Mouse (Mus musculus): Measurements from ENCODE around the gene Zfp503. TPM values are rescaled to one million over a fixed set of nuclear protein-coding genes. Genes with fewer than 3 reads are reported as not detected.
A peak's percentile ranks its signal among the peaks of the same experiment; 100 is the strongest.

The Zfp503 gene
- 37.0 and 39.5 TPM in 2 replicates for polyA plus RNA-seq (2015; fragmentation: Nextera tagmentation; extraction: Ambion mirVana)

- H3K4me1 ChIP-seq = peaks cover 39% of the 10 kb centered on the region
- H3K9ac ChIP-seq = peak within 1 kb of the TSS; percentile 59
- ATAC-seq (replicated peaks; ENCODE audit: low FRiP score) = peak; percentile 52
- H3K36me3 ChIP-seq = peaks cover 13% of the 10 kb centered on the region
- peak within 1 kb of the TSS; percentile 87 for H3K4me2 ChIP-seq
- peak within 1 kb of the TSS; percentile 71 for H3K4me3 ChIP-seq (replicated peaks)
- peak within 1 kb of the TSS; percentile 99 for H3K27ac ChIP-seq
- H3K9me3 ChIP-seq (replicated peaks) = no peaks in the 10 kb centered on the region
- 0% methylated on average over 37 of the region's 37 CpGs for WGBS
- H3K27me3 ChIP-seq = no peaks in the 10 kb centered on the region
These were observed at the start of gene Zfp503 for GRCm38 (mm10) chr14:21989291-21989913. TSS of gene Zfp503 (minus strand) at chr14:21989601.

- H3K27ac ChIP-seq = no peak overlapping the region
- H3K36me3 ChIP-seq = no peaks in the 10 kb centered on the region
- ATAC-seq (replicated peaks; ENCODE audit: low FRiP score) = no peak
- H3K4me1 ChIP-seq = 0 out of 2 replicates have a peak, but pooled peaks cover 3% of the 10 kb centered on the region
- peaks cover 8% of the 10 kb centered on the region; the same call in 1 of the 2 replicates for H3K27me3 ChIP-seq
- no peak overlapping the region for H3K9ac ChIP-seq
- no peaks in the 10 kb centered on the region for H3K9me3 ChIP-seq (replicated peaks)
- no peak overlapping the region for H3K4me2 ChIP-seq
- 65% methylated on average over 16 of the region's 16 CpGs for WGBS
- no peak overlapping the region for H3K4me3 ChIP-seq (replicated peaks)
These were observed 48.2 kb upstream of the Zfp503 start for GRCm38 (mm10) chr14:22037498-22038131.

- no peak overlapping the region for H3K4me3 ChIP-seq (replicated peaks)
- no peak overlapping the region for H3K27ac ChIP-seq
- H3K9me3 ChIP-seq (replicated peaks) = no peaks in the 10 kb centered on the region
- H3K9ac ChIP-seq = no peak overlapping the region
- WGBS = 85% methylated on average over 12 of the region's 12 CpGs
- no peak for ATAC-seq (replicated peaks; ENCODE audit: low FRiP score)
- 0 out of 2 replicates have a peak, but pooled peaks cover 3% of the 10 kb centered on the region for H3K4me1 ChIP-seq
- no peaks in the 10 kb centered on the region for H3K36me3 ChIP-seq
- H3K27me3 ChIP-seq = peaks cover 7% of the 10 kb centered on the region; the same call in 1 of the 2 replicates
- H3K4me2 ChIP-seq = no peak overlapping the region
These were observed 47.5 kb upstream of the Zfp503 start for GRCm38 (mm10) chr14:22036802-22037497.

GRCm38 (mm10) chr14:22036338-22036737 is 46.9 kb upstream of the Zfp503 start:
- ATAC-seq (replicated peaks; ENCODE audit: low FRiP score) = no peak
- Histone ChIP-seq H3K9ac (no peak overlapping the region), H3K4me3 (replicated peaks) (no peak overlapping the region), H3K4me2 (no peak overlapping the region), H3K4me1 (0 out of 2 replicates have a peak, but pooled peaks cover 3% of the 10 kb centered on the region), H3K36me3 (no peaks in the 10 kb centered on the region), H3K27me3 (peaks cover 7% of the 10 kb centered on the region; the same call in 1 of the 2 replicates), H3K27ac (no peak overlapping the region), H3K9me3 (replicated peaks) (no peaks in the 10 kb centered on the region)
- 63% methylated on average over 6 of the region's 6 CpGs for WGBS

GRCm38 (mm10) chr14:22035900-22036299 is 46.5 kb upstream of the Zfp503 start:
- WGBS = 82% methylated on average over 3 of the region's 3 CpGs
- H3K27ac ChIP-seq = no peak overlapping the region
- H3K4me2 ChIP-seq = no peak overlapping the region
- H3K36me3 ChIP-seq = no peaks in the 10 kb centered on the region
- no peak for ATAC-seq (replicated peaks; ENCODE audit: low FRiP score)
- H3K9me3 ChIP-seq (replicated peaks) = no peaks in the 10 kb centered on the region
- no peak overlapping the region for H3K4me3 ChIP-seq (replicated peaks)
- H3K27me3 ChIP-seq = peaks cover 7% of the 10 kb centered on the region; the same call in 1 of the 2 replicates
- no peak overlapping the region for H3K9ac ChIP-seq
- H3K4me1 ChIP-seq = 0 out of 2 replicates have a peak, but pooled peaks cover 3% of the 10 kb centered on the region

- WGBS = 84% methylated on average over 4 of the region's 4 CpGs
- no peak for ATAC-seq (replicated peaks; ENCODE audit: low FRiP score)
- no peak overlapping the region for H3K4me2 ChIP-seq
- peaks cover 16% of the 10 kb centered on the region for H3K4me1 ChIP-seq
- H3K27ac ChIP-seq = no peak overlapping the region
- H3K4me3 ChIP-seq (replicated peaks) = no peak overlapping the region
- H3K9me3 ChIP-seq (replicated peaks) = no peaks in the 10 kb centered on the region
- no peak overlapping the region for H3K9ac ChIP-seq
- no peaks in the 10 kb centered on the region for H3K36me3 ChIP-seq
- peaks cover 11% of the 10 kb centered on the region; the same call in 1 of the 2 replicates for H3K27me3 ChIP-seq
These were observed 34.1 kb upstream of the Zfp503 start for GRCm38 (mm10) chr14:22023533-22023932.

GRCm38 (mm10) chr14:22020885-22021284 is 31.5 kb upstream of the Zfp503 start:
- 39% methylated on average over 2 of the region's 2 CpGs for WGBS
- no peak overlapping the region for H3K4me2 ChIP-seq
- peaks cover 14% of the 10 kb centered on the region; the same call in 1 of the 2 replicates for H3K27me3 ChIP-seq
- peaks cover 21% of the 10 kb centered on the region for H3K4me1 ChIP-seq
- H3K9me3 ChIP-seq (replicated peaks) = no peaks in the 10 kb centered on the region
- ATAC-seq (replicated peaks; ENCODE audit: low FRiP score) = no peak
- H3K36me3 ChIP-seq = no peaks in the 10 kb centered on the region
- no peak overlapping the region for H3K27ac ChIP-seq
- no peak overlapping the region for H3K4me3 ChIP-seq (replicated peaks)
- H3K9ac ChIP-seq = no peak overlapping the region

GRCm38 (mm10) chr14:22019949-22020845 is 30.8 kb upstream of the Zfp503 start:
- Histone ChIP-seq H3K27me3 (peaks cover 14% of the 10 kb centered on the region; the same call in 1 of the 2 replicates), H3K27ac (0 out of 2 replicates have a peak overlapping the region, but pooled peaks have one; percentile 6), H3K9ac (peak overlapping the region; percentile 50), H3K4me1 (peaks cover 23% of the 10 kb centered on the region), H3K36me3 (no peaks in the 10 kb centered on the region), H3K4me2 (peak overlapping the region; percentile 88), H3K9me3 (replicated peaks) (no peaks in the 10 kb centered on the region), H3K4me3 (replicated peaks) (peak overlapping the region; percentile 46)
- 0 out of 2 replicates have a peak, but pooled peaks have one; percentile 31 for ATAC-seq (replicated peaks; ENCODE audit: low FRiP score)
- WGBS = 46% methylated on average over 12 of the region's 12 CpGs

GRCm38 (mm10) chr14:22019252-22019948 is 30.0 kb upstream of the Zfp503 start, which contains the start of gene Lrmda:
TSS of gene Lrmda (plus strand) at chr14:22019712.
- H3K9me3 ChIP-seq (replicated peaks) = no peaks in the 10 kb centered on the region
- H3K4me3 ChIP-seq (replicated peaks) = peak within 1 kb of the TSS; percentile 46
- peak; percentile 91 for ATAC-seq (replicated peaks; ENCODE audit: low FRiP score)

GRCm38 (mm10) chr14:22017011-22017410 is 27.6 kb upstream of the Zfp503 start:
- Histone ChIP-seq H3K36me3 (no peaks in the 10 kb centered on the region), H3K9ac (no peak overlapping the region), H3K4me1 (peaks cover 30% of the 10 kb centered on the region), H3K4me2 (no peak overlapping the region), H3K9me3 (replicated peaks) (no peaks in the 10 kb centered on the region), H3K27me3 (peaks cover 14% of the 10 kb centered on the region; the same call in 1 of the 2 replicates), H3K4me3 (replicated peaks) (no peak overlapping the region), H3K27ac (no peak overlapping the region)
- 36% methylated on average over 5 of the region's 5 CpGs for WGBS
- ATAC-seq (replicated peaks; ENCODE audit: low FRiP score) = no peak

More at GRCm38 (mm10) chr14:22019252-22019948, 30.0 kb upstream of the Zfp503 start, which contains the start of gene Lrmda:
- no peaks in the 10 kb centered on the region for H3K36me3 ChIP-seq
- peak within 1 kb of the TSS; percentile 50 for H3K9ac ChIP-seq
- 2% methylated on average over 33 of the region's 33 CpGs for WGBS
- peaks cover 30% of the 10 kb centered on the region for H3K4me1 ChIP-seq
- peaks cover 14% of the 10 kb centered on the region; the same call in 1 of the 2 replicates for H3K27me3 ChIP-seq
- 0 out of 2 replicates have a peak within 1 kb of the TSS, but pooled peaks have one; percentile 6 for H3K27ac ChIP-seq
- H3K4me2 ChIP-seq = peak within 1 kb of the TSS; percentile 88

Measured in kidney, embryonic 15.5 days (tissue).